Comparison of ENCODE assay signal across 7 mouse cellular contexts in the genomic region with DNA sequence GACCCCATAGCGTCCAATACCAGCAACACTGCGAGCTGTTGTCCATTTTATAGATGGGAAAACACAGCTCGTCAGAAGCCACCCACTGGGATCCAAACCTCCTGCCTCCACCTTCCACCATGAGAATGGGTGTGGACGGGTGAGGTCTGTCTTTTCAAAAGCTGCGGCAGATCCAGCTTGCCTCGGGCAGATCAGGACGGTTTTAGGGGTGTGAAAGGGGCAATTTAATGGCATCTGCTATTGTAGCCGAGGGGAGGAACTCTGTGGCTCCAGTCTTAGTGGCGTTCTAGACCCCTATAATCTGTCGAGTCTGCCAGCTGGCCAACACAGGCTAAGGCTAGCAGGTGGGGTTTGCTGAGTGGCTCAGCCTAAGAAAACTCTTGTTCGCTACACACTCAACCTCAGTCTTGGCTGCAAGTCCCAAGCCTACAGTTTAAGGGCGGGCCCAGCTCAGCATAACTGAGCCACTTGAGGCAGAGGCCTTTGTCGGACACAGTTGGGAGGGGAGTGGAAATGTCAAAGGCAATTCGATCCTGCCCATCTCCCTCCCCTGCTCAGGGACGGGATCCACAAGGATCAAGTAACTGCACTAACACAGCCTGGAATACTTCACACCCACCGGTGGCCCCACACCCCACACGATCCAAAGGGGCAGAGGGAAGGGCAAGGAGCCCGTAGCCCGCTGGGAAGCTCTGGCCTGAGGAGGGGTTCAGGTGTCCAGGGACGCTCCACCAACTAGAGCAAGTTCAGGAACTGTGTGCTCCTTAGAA. TPM values are rescaled to one million over a fixed set of nuclear protein-coding genes. Genes with fewer than 3 reads are reported as not detected.
DNase-seq lines count a peak whose midpoint lies in the region; ATAC-seq and TF ChIP-seq lines count a peak whose summit lies in the region.

No protein-coding gene starts in this region.

- 8% methylated on average over 20 of the region's 20 CpGs for WGBS in forebrain, embryonic 15.5 days
- 8% methylated on average over 20 of the region's 20 CpGs for WGBS in limb, embryonic 12.5 days
- 5% methylated on average over 20 of the region's 20 CpGs for WGBS in midbrain, embryonic 14.5 days

- no peaks in the 10 kb centered on the region for H3K79me2 ChIP-seq in C2C12 (ENCODE audit: control insufficient read depth, insufficient read depth)

- peak overlapping the region; percentile 50 for H3K4me2 ChIP-seq in forebrain, embryonic 15.5 days (replicated peaks)
- peak overlapping the region; percentile 65 for H3K4me2 ChIP-seq in limb, embryonic 12.5 days
- peak overlapping the region; percentile 56 for H3K4me2 ChIP-seq in midbrain, embryonic 14.5 days (ENCODE audit: low read length)

- no peak for TF ChIP-seq CTCF in C2C12 (IDR thresholded peaks at IDR 0.05; ENCODE audit: control insufficient read depth, insufficient read depth, insufficient read length)

- H3K4me1 ChIP-seq in forebrain, embryonic 15.5 days, result peaks cover 42% of the 10 kb centered on the region
- H3K4me1 ChIP-seq in limb, embryonic 12.5 days (replicated peaks), result peaks cover 40% of the 10 kb centered on the region
- H3K4me1 ChIP-seq in midbrain, embryonic 14.5 days (ENCODE audit: control insufficient read depth, insufficient read depth, low read length), result peaks cover 34% of the 10 kb centered on the region

- no peaks in the 10 kb centered on the region for H3K79me3 ChIP-seq in C2C12 (ENCODE audit: low read depth)

- peak overlapping the region; percentile 32 for H3K4me3 ChIP-seq in C2C12 (ENCODE audit: insufficient read depth, poor library complexity, severe bottlenecking)
- peak overlapping the region; percentile 34 for H3K4me3 ChIP-seq in forebrain, embryonic 15.5 days
- H3K4me3 ChIP-seq in limb, embryonic 12.5 days (replicated peaks), result peak overlapping the region; percentile 37
- H3K4me3 ChIP-seq in midbrain, embryonic 14.5 days (replicated peaks; ENCODE audit: low read depth, low read length), result peak overlapping the region; percentile 27

- peak overlapping the region; percentile 55 for H3ac ChIP-seq in C2C12 (ENCODE audit: control insufficient read depth, insufficient read length, low read depth)

- H3K27ac ChIP-seq in forebrain, embryonic 15.5 days (replicated peaks), result no peak overlapping the region
- H3K27ac ChIP-seq in limb, embryonic 12.5 days, result no peak overlapping the region; the same call in 1 of the 2 replicates
- 0 out of 2 replicates have a peak overlapping the region, but pooled peaks have one; percentile 27 for H3K27ac ChIP-seq in midbrain, embryonic 14.5 days (replicated peaks; ENCODE audit: low read depth, low read length)

- DNase-seq in ES-CJ7 (ENCODE audit: low read depth, low spot score), result peak; percentile 87
- peak; percentile 62 for DNase-seq in midbrain, embryonic 14.5 days
- DNase-seq in c-Kit-positive CD71-positive TER-119-positive erythroid progenitor cells, embryonic 14.5 days (ENCODE audit: low spot score), result no peak
- no peak for DNase-seq in Muller cell, postnatal 12 days (ENCODE audit: inconsistent ontology term)

- peak; percentile 33 for ATAC-seq in forebrain, embryonic 15.5 days (replicated peaks)
- ATAC-seq in limb, embryonic 12.5 days (ENCODE audit: insufficient number of reproducible peaks, insufficient read depth, low FRiP score, low TSS enrichment, low read depth), result peak; percentile 33
- peak; percentile 31; the same call in 1 of the 2 replicates for ATAC-seq in midbrain, embryonic 14.5 days (ENCODE audit: low FRiP score, low TSS enrichment)

- H3K9ac ChIP-seq in forebrain, embryonic 15.5 days (replicated peaks), result peak overlapping the region; percentile 26; the same call in 1 of the 2 replicates
- H3K9ac ChIP-seq in limb, embryonic 12.5 days (replicated peaks), result peak overlapping the region; percentile 45; the same call in 1 of the 2 replicates
- peak overlapping the region; percentile 20; the same call in 1 of the 2 replicates for H3K9ac ChIP-seq in midbrain, embryonic 14.5 days (replicated peaks; ENCODE audit: low read length)

- no peaks in the 10 kb centered on the region for H3K9me3 ChIP-seq in forebrain, embryonic 15.5 days
- no peaks in the 10 kb centered on the region for H3K9me3 ChIP-seq in limb, embryonic 12.5 days
- no peaks in the 10 kb centered on the region for H3K9me3 ChIP-seq in midbrain, embryonic 14.5 days (ENCODE audit: control insufficient read depth, low read length)

- peaks cover 3% of the 10 kb centered on the region for H3K27me3 ChIP-seq in C2C12 (ENCODE audit: control insufficient read depth, insufficient read depth, insufficient read length)
- peaks cover 43% of the 10 kb centered on the region for H3K27me3 ChIP-seq in forebrain, embryonic 15.5 days
- H3K27me3 ChIP-seq in limb, embryonic 12.5 days, result peaks cover 65% of the 10 kb centered on the region
- H3K27me3 ChIP-seq in midbrain, embryonic 14.5 days (ENCODE audit: control insufficient read depth, insufficient read depth, low read length), result peaks cover 43% of the 10 kb centered on the region

- no peaks in the 10 kb centered on the region for H3K36me3 ChIP-seq in C2C12 (ENCODE audit: control insufficient read depth, insufficient read depth)
- no peaks in the 10 kb centered on the region for H3K36me3 ChIP-seq in forebrain, embryonic 15.5 days
- no peaks in the 10 kb centered on the region for H3K36me3 ChIP-seq in limb, embryonic 12.5 days
- no peaks in the 10 kb centered on the region for H3K36me3 ChIP-seq in midbrain, embryonic 14.5 days (ENCODE audit: control insufficient read depth, insufficient read depth, low read length)

TF ChIP-seq in C2C12, 6 proteins besides CTCF, POLR2A, EP300 and RAD21:
- TF ChIP-seq CEBPB (IDR thresholded peaks at IDR 0.05; ENCODE audit: low read depth), result no peak

RNA-seq across cellular contexts. Expression of a gene that starts 0.5 kb away (rescaled TPM):
- 2.8 TPM for polyA plus RNA-seq in C2C12 (2012; fragmentation: generic; extraction: Trizol)
- 2.8 and 3.1 TPM in 2 replicates for polyA plus RNA-seq in forebrain, embryonic 15.5 days (2015; fragmentation: Nextera tagmentation; extraction: Ambion mirVana)
- 2.3 and 3.1 TPM in 2 replicates for polyA plus RNA-seq in limb, embryonic 12.5 days (2016; fragmentation: Nextera tagmentation; extraction: Ambion mirVana)
- 7.2 and 8.0 TPM in 2 replicates for polyA plus RNA-seq in midbrain, embryonic 14.5 days (2014; fragmentation: Nextera tagmentation; extraction: Ambion mirVana)

RNA-seq across cellular contexts. Expression of a gene that starts 14.8 kb away (rescaled TPM):
- polyA plus RNA-seq in C2C12 (2012; fragmentation: generic; extraction: Trizol), result 0.14 TPM
- 9.4 and 15.7 TPM in 2 replicates for polyA plus RNA-seq in forebrain, embryonic 15.5 days (2015; fragmentation: Nextera tagmentation; extraction: Ambion mirVana)
- 1.5 TPM in 2 replicates for polyA plus RNA-seq in limb, embryonic 12.5 days (2016; fragmentation: Nextera tagmentation; extraction: Ambion mirVana)
- polyA plus RNA-seq in midbrain, embryonic 14.5 days (2014; fragmentation: Nextera tagmentation; extraction: Ambion mirVana), result 12.9 and 13.2 TPM in 2 replicates

RNA-seq across cellular contexts. Expression of a gene that starts 37.4 kb away (rescaled TPM):
- 27.3 TPM for polyA plus RNA-seq in C2C12 (2012; fragmentation: generic; extraction: Trizol)
- 66.8 and 69.5 TPM in 2 replicates for polyA plus RNA-seq in forebrain, embryonic 15.5 days (2015; fragmentation: Nextera tagmentation; extraction: Ambion mirVana)
- polyA plus RNA-seq in limb, embryonic 12.5 days (2016; fragmentation: Nextera tagmentation; extraction: Ambion mirVana), result 49.9 and 50.1 TPM in 2 replicates
- 68.4 and 79.9 TPM in 2 replicates for polyA plus RNA-seq in midbrain, embryonic 14.5 days (2014; fragmentation: Nextera tagmentation; extraction: Ambion mirVana)

RNA-seq across cellular contexts. Expression of a gene that starts 37.7 kb away (rescaled TPM):
- 3.0 TPM for polyA plus RNA-seq in C2C12 (2012; fragmentation: generic; extraction: Trizol)
- polyA plus RNA-seq in forebrain, embryonic 15.5 days (2015; fragmentation: Nextera tagmentation; extraction: Ambion mirVana), result 5.1 and 5.5 TPM in 2 replicates
- 11.6 and 11.7 TPM in 2 replicates for polyA plus RNA-seq in limb, embryonic 12.5 days (2016; fragmentation: Nextera tagmentation; extraction: Ambion mirVana)
- 3.3 and 3.7 TPM in 2 replicates for polyA plus RNA-seq in midbrain, embryonic 14.5 days (2014; fragmentation: Nextera tagmentation; extraction: Ambion mirVana)

Comparison
In these comparisons a context has a peak if more than half of its experiments do, and no peak if none do; other contexts are left out.
1. DNase-seq: peak in ES-CJ7 (single experiment) and midbrain, embryonic 14.5 days (single experiment); none in c-Kit-positive CD71-positive TER-119-positive erythroid progenitor cells, embryonic 14.5 days (single experiment) and Muller cell, postnatal 12 days (single experiment).
2. Peak in every context shown above with its lines, with median percentiles within 50 percentile points of each other: H3K4me3 ChIP-seq, ATAC-seq, H3K4me2 ChIP-seq and H3K9ac ChIP-seq.